25 mouse cellular contexts compared by ENCODE assay signal in genomic region chr3:148934279-148934678, GRCm38 (mm10). TPM values are rescaled to one million over a fixed set of nuclear protein-coding genes. Genes with fewer than 3 reads are reported as not detected.
DNase-seq lines count a peak whose midpoint lies in the region; ATAC-seq and TF ChIP-seq lines count a peak whose summit lies in the region.
"Had no signal": no experiment of that assay in that cellular context is flagged by ENCODE, and none has a peak within 500 bp of the region (broad histone marks: within the 10 kb centered on the region; RNA-seq: fewer than 3 reads in every experiment).

No protein-coding gene starts in this region.

- peak overlapping the region; percentile 85 for H3K27ac ChIP-seq in forebrain, embryonic 15.5 days (replicated peaks)
- H3K27ac ChIP-seq in forebrain, embryonic 10.5 days = no peak overlapping the region
- H3K27ac ChIP-seq in heart, embryonic 13.5 days (replicated peaks) = peak overlapping the region; percentile 26
- peak overlapping the region; percentile 38 for H3K27ac ChIP-seq in bone marrow macrophage, adult 2 months (ENCODE audit: insufficient read depth, low read depth, low read length)
- H3K27ac ChIP-seq in forebrain, postnatal 0 days (ENCODE audit: low read depth, low read length) = 0 out of 2 replicates have a peak overlapping the region, but pooled peaks have one; percentile 24
- H3K27ac ChIP-seq in hindbrain, embryonic 10.5 days = no peak overlapping the region
- H3K27ac ChIP-seq: embryonic facial prominence, embryonic 12.5 days; embryonic facial prominence, embryonic 15.5 days; gastrocnemius, adult 2 months; hindbrain, embryonic 12.5 days; intestine, embryonic 15.5 days; kidney, embryonic 15.5 days had no signal

- H3K9ac ChIP-seq in forebrain, embryonic 15.5 days (replicated peaks) = no peak overlapping the region
- no peak overlapping the region for H3K9ac ChIP-seq in heart, embryonic 13.5 days
- H3K9ac ChIP-seq in forebrain, postnatal 0 days = no peak overlapping the region
- H3K9ac ChIP-seq: embryonic facial prominence, embryonic 12.5 days; embryonic facial prominence, embryonic 15.5 days; hindbrain, embryonic 12.5 days; intestine, embryonic 15.5 days; kidney, embryonic 15.5 days had no signal

- no peaks in the 10 kb centered on the region for H3K27me3 ChIP-seq in forebrain, embryonic 15.5 days
- no peaks in the 10 kb centered on the region for H3K27me3 ChIP-seq in forebrain, embryonic 10.5 days (ENCODE audit: poor library complexity, severe bottlenecking)
- H3K27me3 ChIP-seq in heart, embryonic 13.5 days (replicated peaks) = no peaks in the 10 kb centered on the region
- H3K27me3 ChIP-seq in forebrain, postnatal 0 days (ENCODE audit: insufficient read depth, low read length) = no peaks in the 10 kb centered on the region
- no peaks in the 10 kb centered on the region for H3K27me3 ChIP-seq in hindbrain, embryonic 10.5 days (ENCODE audit: insufficient read depth, poor library complexity, severe bottlenecking)
- H3K27me3 ChIP-seq: embryonic facial prominence, embryonic 12.5 days; embryonic facial prominence, embryonic 15.5 days; hindbrain, embryonic 12.5 days; intestine, embryonic 15.5 days; kidney, embryonic 15.5 days had no signal

- DNase-seq in forebrain, embryonic 10.5 days (ENCODE audit: extremely low spot score, low spot score) = no peak
- no peak for DNase-seq in heart, postnatal 36 days
- no peak for DNase-seq in forebrain, postnatal 0 days
- DNase-seq in hindbrain, embryonic 10.5 days (ENCODE audit: low spot score) = no peak
- DNase-seq: adrenal gland, adult 8-10 months; adrenal gland, postnatal 25 days; cerebellum, adult 11 months; cerebellum, adult 9-11 months; cerebellum, postnatal 25 days; gastrocnemius, adult 2 months; gastrocnemius, postnatal 14 days; heart, adult 18-20 months; heart, postnatal 4 days; kidney, adult 11 months; kidney, adult 8-10 months had no signal

- H3K9me3 ChIP-seq in forebrain, embryonic 15.5 days = no peaks in the 10 kb centered on the region
- H3K9me3 ChIP-seq in forebrain, embryonic 10.5 days = no peaks in the 10 kb centered on the region
- no peaks in the 10 kb centered on the region for H3K9me3 ChIP-seq in heart, embryonic 13.5 days
- H3K9me3 ChIP-seq in forebrain, postnatal 0 days (ENCODE audit: low read length) = no peaks in the 10 kb centered on the region
- H3K9me3 ChIP-seq in hindbrain, embryonic 10.5 days = no peaks in the 10 kb centered on the region
- H3K9me3 ChIP-seq: embryonic facial prominence, embryonic 12.5 days; embryonic facial prominence, embryonic 15.5 days; hindbrain, embryonic 12.5 days; intestine, embryonic 15.5 days; kidney, embryonic 15.5 days had no signal

- 74% methylated on average over 5 of the region's 5 CpGs for WGBS in forebrain, embryonic 15.5 days
- WGBS in forebrain, embryonic 10.5 days = 94% methylated on average over 5 of the region's 5 CpGs
- 65% methylated on average over 5 of the region's 5 CpGs for WGBS in heart, embryonic 13.5 days
- WGBS in forebrain, postnatal 0 days = 67% methylated on average over 5 of the region's 5 CpGs
- 94% methylated on average over 5 of the region's 5 CpGs for WGBS in hindbrain, embryonic 10.5 days

- no peak overlapping the region for H3K4me3 ChIP-seq in forebrain, embryonic 15.5 days
- H3K4me3 ChIP-seq in forebrain, embryonic 10.5 days = no peak overlapping the region
- H3K4me3 ChIP-seq in heart, embryonic 13.5 days = no peak overlapping the region
- H3K4me3 ChIP-seq in bone marrow macrophage, adult 2 months (ENCODE audit: insufficient read depth, low read length) = no peak overlapping the region
- H3K4me3 ChIP-seq in forebrain, postnatal 0 days (ENCODE audit: low read depth, low read length) = no peak overlapping the region
- H3K4me3 ChIP-seq in hindbrain, embryonic 10.5 days = no peak overlapping the region
- H3K4me3 ChIP-seq: embryonic facial prominence, embryonic 12.5 days; embryonic facial prominence, embryonic 15.5 days; gastrocnemius, adult 2 months; hindbrain, embryonic 12.5 days; intestine, embryonic 15.5 days; kidney, embryonic 15.5 days had no signal

- intact Hi-C loops in heart, postnatal 36 days (cut with DNase I) = no loop called here

- ATAC-seq in forebrain, embryonic 15.5 days (replicated peaks) = no peak
- ATAC-seq in heart, embryonic 13.5 days (ENCODE audit: extremely low read depth, insufficient number of reproducible peaks, low FRiP score, low TSS enrichment) = no peak
- ATAC-seq in forebrain, postnatal 0 days = no peak
- no peak for ATAC-seq in frontal cortex, adult (ENCODE audit: low TSS enrichment)
- ATAC-seq: activated CD4-positive, CD25-positive, alpha-beta regulatory T cell, adult 4 months; intestine, embryonic 15.5 days had no signal

- peaks cover 35% of the 10 kb centered on the region for H3K4me1 ChIP-seq in forebrain, embryonic 15.5 days
- H3K4me1 ChIP-seq in forebrain, embryonic 10.5 days = peaks cover 6% of the 10 kb centered on the region
- H3K4me1 ChIP-seq in heart, embryonic 13.5 days = peaks cover 42% of the 10 kb centered on the region
- H3K4me1 ChIP-seq in bone marrow macrophage, adult 2 months (ENCODE audit: control insufficient read depth, insufficient read depth, low read length) = peaks cover 20% of the 10 kb centered on the region
- peaks cover 16% of the 10 kb centered on the region for H3K4me1 ChIP-seq in forebrain, postnatal 0 days (ENCODE audit: insufficient read depth)
- H3K4me1 ChIP-seq in hindbrain, embryonic 10.5 days (replicated peaks) = peaks cover 5% of the 10 kb centered on the region; the same call in 1 of the 2 replicates

- no peak for TF ChIP-seq CTCF in bone marrow macrophage, adult 2 months (IDR thresholded peaks at IDR 0.05; ENCODE audit: low read depth, low read length)
- TF ChIP-seq CTCF in forebrain, postnatal 0 days (IDR thresholded peaks at IDR 0.05; ENCODE audit: low read depth) = no peak

- no peak for TF ChIP-seq POLR2A in bone marrow macrophage, adult 2 months (IDR thresholded peaks at IDR 0.05; ENCODE audit: borderline replicate concordance, low read depth, low read length)

- H3K36me3 ChIP-seq in forebrain, embryonic 15.5 days = no peaks in the 10 kb centered on the region
- peaks cover 43% of the 10 kb centered on the region for H3K36me3 ChIP-seq in forebrain, embryonic 10.5 days (replicated peaks)
- H3K36me3 ChIP-seq in heart, embryonic 13.5 days = no peaks in the 10 kb centered on the region
- H3K36me3 ChIP-seq in forebrain, postnatal 0 days (ENCODE audit: insufficient read depth) = no peaks in the 10 kb centered on the region
- peaks cover 10% of the 10 kb centered on the region; the same call in 1 of the 2 replicates for H3K36me3 ChIP-seq in hindbrain, embryonic 10.5 days
- H3K36me3 ChIP-seq: embryonic facial prominence, embryonic 12.5 days; embryonic facial prominence, embryonic 15.5 days; hindbrain, embryonic 12.5 days; intestine, embryonic 15.5 days; kidney, embryonic 15.5 days had no signal

- H3K4me2 ChIP-seq in forebrain, embryonic 15.5 days (replicated peaks) = no peak overlapping the region
- peak overlapping the region; percentile 7 for H3K4me2 ChIP-seq in heart, embryonic 13.5 days
- H3K4me2 ChIP-seq in forebrain, postnatal 0 days (ENCODE audit: low read depth) = no peak overlapping the region
- H3K4me2 ChIP-seq: embryonic facial prominence, embryonic 12.5 days; embryonic facial prominence, embryonic 15.5 days; hindbrain, embryonic 12.5 days; intestine, embryonic 15.5 days; kidney, embryonic 15.5 days had no signal

RNA-seq across cellular contexts. Expression of gene Adgrl2, which starts 56.1 kb away (rescaled TPM):
- 99.4 and 119 TPM in 2 replicates for polyA plus RNA-seq in forebrain, embryonic 15.5 days (2015; fragmentation: Nextera tagmentation; extraction: Ambion mirVana)
- polyA plus RNA-seq in forebrain, embryonic 10.5 days (2016; fragmentation: Nextera tagmentation; extraction: Ambion mirVana) = 78.1 and 81.6 TPM in 2 replicates
- 32.6 and 34.4 TPM in 2 replicates for polyA plus RNA-seq in heart, embryonic 13.5 days (2015; fragmentation: Nextera tagmentation; extraction: Ambion mirVana)
- total RNA-seq in heart, postnatal 36 days (2021) = 10 to 100 TPM; 51.6 to 56.1 TPM
- polyA plus RNA-seq in bone marrow macrophage, adult 2 months (2012; ENCODE audit: insufficient read depth, insufficient read length, missing spikeins) = 42.2 and 45.1 TPM in 2 replicates
- 100 and 116 TPM in 2 replicates for total RNA-seq in forebrain, postnatal 0 days (2014; rRNA removed)
- 66.3 and 73.6 TPM in 2 replicates for polyA plus RNA-seq in forebrain, postnatal 0 days (2015; fragmentation: Nextera tagmentation; extraction: Ambion mirVana)
- 64.4 and 64.6 TPM in 2 replicates for polyA plus RNA-seq in hindbrain, embryonic 10.5 days (2016; fragmentation: Nextera tagmentation; extraction: Ambion mirVana)

Comparison
In these comparisons a context has a peak if more than half of its experiments do, and no peak if none do; other contexts are left out.
1. H3K27ac ChIP-seq: peak in forebrain, embryonic 15.5 days (single experiment), heart, embryonic 13.5 days (single experiment), bone marrow macrophage, adult 2 months (single experiment) and forebrain, postnatal 0 days (single experiment); none in forebrain, embryonic 10.5 days (single experiment) and hindbrain, embryonic 10.5 days (single experiment).